Mouse (Mus musculus) erythroblast, embryonic 14.5 days (primary cell): ENCODE results near the gene B3gat3. TPM values are rescaled to one million over a fixed set of nuclear protein-coding genes. Genes with fewer than 3 reads are reported as not detected.

Source experiments
- H3K27me3 ChIP-seq: 2 replicates; pipeline ENCODE4 v1.6.1; 2012; ENCODE audit warnings: inconsistent platforms; ENCODE audit not compliant: control insufficient read depth
- H3K36me3 ChIP-seq: 2 replicates; pipeline ENCODE4 v1.6.1; 2012; ENCODE audit warnings: mild to moderate bottlenecking, inconsistent platforms; ENCODE audit not compliant: control insufficient read depth
- H3K4me1 ChIP-seq: 2 replicates; pipeline ENCODE4 v1.6.1; 2012; ENCODE audit warnings: inconsistent platforms; ENCODE audit not compliant: control insufficient read depth
- H3K4me3 ChIP-seq: replicated peaks from 2 replicates; pipeline ENCODE3; 2012; ENCODE audit warnings: moderate library complexity, mild to moderate bottlenecking, inconsistent platforms
- H3K9me3 ChIP-seq: 2 replicates; pipeline ENCODE4 v1.6.1; 2012; ENCODE audit warnings: low read length, inconsistent platforms, mixed read lengths; ENCODE audit not compliant: control insufficient read depth
- GATA1 ChIP-seq: IDR thresholded peaks from 2 replicates; pipeline ENCODE4 v1.6.1; 2012; ENCODE audit warnings: low read length, inconsistent platforms, mixed read lengths
- TAL1 ChIP-seq: IDR thresholded peaks from 3 replicates; pipeline ENCODE4 v1.6.1; 2012; ENCODE audit warnings: low read length, inconsistent platforms, mixed read lengths
- polyA plus RNA-seq: library from polyadenylated mRNA; stranded (reverse); fragments of >175 nt; gene quantifications from 2 replicates; pipeline ENCODE4 v1.2.3, GENCODE M21; 2012

B3gat3 gene
- polyA plus RNA-seq, 1 experiment = 16.4 TPM

- Histone ChIP-seq H3K9me3 (no peaks in the 10 kb centered on the region), H3K4me3 (peak overlapping the region; percentile 100), H3K4me1 (peaks cover 62% of the 10 kb centered on the region), H3K27me3 (no peaks in the 10 kb centered on the region), H3K36me3 (peaks cover 72% of the 10 kb centered on the region)
- TF ChIP-seq TAL1 (no peak), GATA1 (no peak)
Measured at GRCm38 (mm10) chr19:8941136-8941514, 21.0 kb downstream of the B3gat3 start.

- Histone ChIP-seq H3K36me3 (peaks cover 72% of the 10 kb centered on the region), H3K4me1 (peaks cover 67% of the 10 kb centered on the region), H3K27me3 (no peaks in the 10 kb centered on the region), H3K9me3 (no peaks in the 10 kb centered on the region), H3K4me3 (peak within 1 kb of the TSS; percentile 100)
- TF ChIP-seq GATA1 (no peak), TAL1 (no peak)
Measured at GRCm38 (mm10) chr19:8941515-8942217, 21.5 kb downstream of the B3gat3 start, which contains the start of gene Mta2. TSS of gene Mta2 (plus strand) at chr19:8941875.

GRCm38 (mm10) chr19:8942276-8942964, 22.2 kb downstream of the B3gat3 start:
- Histone ChIP-seq H3K27me3 (no peaks in the 10 kb centered on the region), H3K4me3 (peak overlapping the region; percentile 100), H3K36me3 (peaks cover 73% of the 10 kb centered on the region), H3K9me3 (no peaks in the 10 kb centered on the region), H3K4me1 (peaks cover 73% of the 10 kb centered on the region)
- TF ChIP-seq GATA1 = no peak
- no peak for TF ChIP-seq TAL1

- peaks cover 77% of the 10 kb centered on the region for H3K4me1 ChIP-seq
- TF ChIP-seq GATA1 = no peak
- no peak for TF ChIP-seq TAL1
Measured at GRCm38 (mm10) chr19:8943047-8943446, 22.9 kb downstream of the B3gat3 start.

GRCm38 (mm10) chr19:8944062-8944461, 23.9 kb downstream of the B3gat3 start:
- no peaks in the 10 kb centered on the region for H3K9me3 ChIP-seq
- TF ChIP-seq GATA1 = no peak
- no peak for TF ChIP-seq TAL1
- peaks cover 76% of the 10 kb centered on the region for H3K4me1 ChIP-seq
- H3K27me3 ChIP-seq = no peaks in the 10 kb centered on the region
- peaks cover 75% of the 10 kb centered on the region for H3K36me3 ChIP-seq
- H3K4me3 ChIP-seq = peak overlapping the region; percentile 100

More at GRCm38 (mm10) chr19:8943047-8943446, 22.9 kb downstream of the B3gat3 start:
- Histone ChIP-seq H3K9me3 (no peaks in the 10 kb centered on the region), H3K4me3 (peak overlapping the region; percentile 100), H3K36me3 (peaks cover 75% of the 10 kb centered on the region), H3K27me3 (no peaks in the 10 kb centered on the region)

- Histone ChIP-seq H3K4me3 (peak overlapping the region; percentile 100), H3K36me3 (peaks cover 76% of the 10 kb centered on the region), H3K27me3 (no peaks in the 10 kb centered on the region), H3K9me3 (no peaks in the 10 kb centered on the region), H3K4me1 (peaks cover 74% of the 10 kb centered on the region)
- TF ChIP-seq GATA1 (no peak), TAL1 (no peak)
Measured at GRCm38 (mm10) chr19:8944750-8945149, 24.6 kb downstream of the B3gat3 start.

- Histone ChIP-seq H3K9me3 (no peaks in the 10 kb centered on the region), H3K4me3 (peak overlapping the region; percentile 100), H3K4me1 (peaks cover 75% of the 10 kb centered on the region), H3K36me3 (peaks cover 78% of the 10 kb centered on the region), H3K27me3 (no peaks in the 10 kb centered on the region)
- no peak for TF ChIP-seq TAL1
- TF ChIP-seq GATA1 = no peak
Measured at GRCm38 (mm10) chr19:8945251-8945650, 25.1 kb downstream of the B3gat3 start.

GRCm38 (mm10) chr19:8946929-8947328, 26.8 kb downstream of the B3gat3 start:
- Histone ChIP-seq H3K4me1 (peaks cover 69% of the 10 kb centered on the region), H3K9me3 (no peaks in the 10 kb centered on the region), H3K36me3 (peaks cover 88% of the 10 kb centered on the region), H3K4me3 (peak overlapping the region; percentile 2), H3K27me3 (no peaks in the 10 kb centered on the region)
- no peak; the same call in 1 of the 2 replicates for TF ChIP-seq GATA1
- no peak for TF ChIP-seq TAL1

GRCm38 (mm10) chr19:8950190-8950589, 30.0 kb downstream of the B3gat3 start:
- Histone ChIP-seq H3K4me1 (peaks cover 70% of the 10 kb centered on the region), H3K27me3 (no peaks in the 10 kb centered on the region), H3K4me3 (no peak overlapping the region), H3K36me3 (peaks cover 83% of the 10 kb centered on the region), H3K9me3 (no peaks in the 10 kb centered on the region)
- no peak for TF ChIP-seq GATA1
- TF ChIP-seq TAL1 = no peak
